Mouse (Mus musculus) kidney, embryonic 16.5 days (tissue): ENCODE measurements around the gene Lrp1. TPM values are rescaled to one million over a fixed set of nuclear protein-coding genes. Genes with fewer than 3 reads are reported as not detected.

Source experiments
- ATAC-seq: fragments of 200-750 bp; cut with Nextera tagmentation; 2 replicates; pipeline ENCODE4 v1.8.0; 2017; ENCODE audit warnings: moderate TSS enrichment; ENCODE audit not compliant: low FRiP score, low TSS enrichment
- H3K27ac ChIP-seq: fragments of 300-500 bp; sonication (generic); 2 replicates; pipeline ENCODE4 v1.5.1; 2014; ENCODE audit warnings: low read length
- H3K27me3 ChIP-seq: fragments of 300-500 bp; sonication (generic); 2 replicates; pipeline ENCODE4 v1.6.1; 2014; ENCODE audit warnings: low read length, control low read depth, mixed read lengths; ENCODE audit not compliant: insufficient read depth
- H3K36me3 ChIP-seq: fragments of 300-500 bp; sonication (generic); 2 replicates; pipeline ENCODE4 v1.6.1; 2014; ENCODE audit warnings: low read length, control low read depth, mixed read lengths; ENCODE audit not compliant: insufficient read depth
- H3K4me1 ChIP-seq: fragments of 300-500 bp; sonication (generic); 2 replicates; pipeline ENCODE4 v1.6.1; 2014; ENCODE audit warnings: low read length, control low read depth, mixed read lengths; ENCODE audit not compliant: insufficient read depth
- H3K4me2 ChIP-seq: fragments of 300-500 bp; sonication (generic); replicated peaks from 2 replicates; pipeline ENCODE4 v1.6.1; 2014; ENCODE audit warnings: low read depth, low read length
- H3K4me3 ChIP-seq: fragments of 300-500 bp; sonication (generic); 2 replicates; pipeline ENCODE4 v1.5.1; 2014; ENCODE audit warnings: mild to moderate bottlenecking, low read length
- H3K9ac ChIP-seq: fragments of 300-500 bp; sonication (generic); replicated peaks from 2 replicates; pipeline ENCODE4 v1.6.1; 2014; ENCODE audit warnings: low read length
- H3K9me3 ChIP-seq: fragments of 300-500 bp; sonication (generic); 2 replicates; pipeline ENCODE4 v1.6.1; 2016; ENCODE audit warnings: low read length, control low read depth
- WGBS: fragments of 180-500 bp; shearing (Covaris S2); extraction: QIAGEN DNeasy Blood & Tissue Kit; methylation state at CpG from one replicate; pipeline ENCODE4 v1.1.7; 2014; 5-methylcytosine and 5-hydroxymethylcytosine counted together
- polyA plus RNA-seq: library from polyadenylated mRNA; unstranded; fragments of >200 nt; fragmentation: Nextera tagmentation; extraction: Ambion mirVana; gene quantifications from 2 replicates; pipeline ENCODE4 v1.2.1, GENCODE M21; 2015

Gene Lrp1
- polyA plus RNA-seq, 1 experiment from 2014 or later: 71.7 TPM

DNA sequence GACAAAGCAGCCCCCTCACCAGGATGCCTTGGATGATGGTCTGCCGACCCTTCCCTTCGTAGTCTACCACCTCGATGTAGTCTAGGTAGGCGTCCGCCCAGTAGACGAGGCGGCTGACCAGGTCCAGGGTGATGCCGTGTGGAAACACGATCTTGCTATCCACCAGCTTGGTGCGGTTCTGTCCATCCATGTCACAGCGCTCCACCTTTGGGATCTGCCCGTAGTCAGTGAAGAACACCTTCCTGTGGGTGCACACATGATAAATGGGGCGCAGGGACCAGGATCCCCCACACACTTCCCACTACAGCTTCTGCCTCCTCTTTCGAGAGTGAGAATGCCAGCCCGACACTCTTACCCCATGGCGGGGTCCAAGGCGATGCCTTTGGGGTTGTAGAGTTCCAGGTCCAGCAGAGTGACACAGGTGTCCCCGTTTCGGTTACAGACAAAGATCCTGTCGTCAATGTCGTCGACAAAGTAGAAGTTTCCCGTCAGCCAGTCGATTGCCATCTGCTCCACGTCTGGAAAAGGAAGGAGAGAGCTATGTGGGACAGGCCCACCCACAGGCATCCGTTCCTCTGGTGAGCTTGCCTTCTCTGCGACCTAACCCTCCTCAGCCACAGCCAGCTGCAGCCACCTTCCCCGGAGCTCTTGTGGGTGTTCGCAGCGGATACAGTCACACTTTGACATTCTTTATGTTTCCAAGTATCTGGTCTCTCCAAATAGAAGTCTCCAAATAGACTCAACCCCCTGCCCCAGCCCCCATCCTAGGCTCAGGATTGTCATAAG lies 25.8 kb downstream of the Lrp1 start:
- Histone ChIP-seq H3K4me3 (no peak overlapping the region), H3K4me1 (peaks cover 59% of the 10 kb centered on the region), H3K9me3 (no peaks in the 10 kb centered on the region), H3K27me3 (no peaks in the 10 kb centered on the region), H3K4me2 (no peak overlapping the region), H3K9ac (no peak overlapping the region), H3K36me3 (peaks cover 10% of the 10 kb centered on the region; the same call in 1 of the 2 replicates), H3K27ac (no peak overlapping the region)
- WGBS: 75% methylated on average over 30 of the region's 30 CpGs
- ATAC-seq: no peak

DNA sequence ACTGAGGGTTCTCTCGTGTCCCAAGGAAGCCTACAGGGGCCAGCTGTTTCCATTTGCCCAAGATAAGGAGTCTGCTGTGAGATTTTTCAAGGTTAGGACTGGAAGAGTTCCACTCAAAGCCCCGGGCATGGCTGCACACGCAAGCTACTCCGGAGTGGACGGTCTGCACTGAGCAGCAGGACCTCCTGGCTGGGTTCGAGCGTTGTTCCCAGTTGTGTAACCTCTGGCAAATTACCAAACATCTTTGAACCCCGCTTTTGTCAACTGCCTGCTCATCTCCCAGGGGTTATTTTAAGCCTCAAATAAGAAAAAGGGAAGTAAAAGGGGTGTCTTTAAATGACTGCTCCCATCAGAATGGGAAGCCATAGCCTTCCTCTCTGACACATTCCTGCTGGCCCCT lies 26.5 kb downstream of the Lrp1 start:
- 79% methylated on average over 8 of the region's 8 CpGs for WGBS
- Histone ChIP-seq H3K4me2 (no peak overlapping the region), H3K9ac (no peak overlapping the region), H3K4me1 (peaks cover 52% of the 10 kb centered on the region), H3K36me3 (peaks cover 15% of the 10 kb centered on the region), H3K27me3 (no peaks in the 10 kb centered on the region), H3K4me3 (no peak overlapping the region), H3K27ac (no peak overlapping the region), H3K9me3 (no peaks in the 10 kb centered on the region)
- ATAC-seq: no peak

DNA sequence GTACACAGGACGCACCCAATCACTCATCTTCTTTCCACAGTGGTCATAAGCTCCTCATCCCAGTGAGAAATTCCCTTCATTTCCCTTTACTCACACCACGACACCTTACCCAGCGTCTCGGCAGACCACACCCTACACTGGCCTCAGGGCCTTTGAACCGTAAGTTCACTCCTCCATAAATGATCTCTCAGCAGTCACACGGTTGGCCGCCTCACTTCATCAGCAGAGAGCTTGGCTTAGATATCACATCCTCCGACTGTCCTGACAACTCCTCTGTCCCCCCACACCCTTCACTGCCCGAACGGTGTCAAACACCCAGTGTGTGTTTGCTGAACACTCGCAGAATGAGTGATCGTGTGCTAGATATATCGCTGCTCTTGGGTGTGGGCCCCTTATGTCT lies 28.1 kb downstream of the Lrp1 start:
- H3K9ac ChIP-seq: no peak overlapping the region
- WGBS: 35% methylated on average over 13 of the region's 13 CpGs
- peak; percentile 35; the same call in 1 of the 2 replicates for ATAC-seq
- H3K36me3 ChIP-seq: peaks cover 17% of the 10 kb centered on the region
- H3K4me3 ChIP-seq: no peak overlapping the region
- no peaks in the 10 kb centered on the region for H3K27me3 ChIP-seq
- H3K27ac ChIP-seq: no peak overlapping the region
- peaks cover 42% of the 10 kb centered on the region for H3K4me1 ChIP-seq
- H3K4me2 ChIP-seq: no peak overlapping the region
- no peaks in the 10 kb centered on the region for H3K9me3 ChIP-seq

DNA sequence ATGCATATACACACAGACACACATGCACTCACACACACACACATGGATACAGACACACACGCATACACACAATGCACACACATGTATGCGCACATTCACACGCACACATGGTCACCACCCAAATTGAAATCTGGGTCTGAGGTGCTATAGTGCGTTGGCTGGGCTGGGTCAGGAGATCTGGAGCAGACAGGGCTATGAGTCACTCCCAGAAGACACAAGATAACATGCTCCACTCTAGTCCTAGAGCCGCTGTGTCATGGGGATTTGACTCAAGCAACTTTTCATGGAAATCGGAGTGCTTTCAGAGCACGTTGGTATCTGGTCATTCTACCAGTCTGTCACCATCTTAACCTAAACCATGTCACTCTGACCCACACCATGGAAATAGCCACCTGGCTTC lies 28.5 kb downstream of the Lrp1 start:
- H3K4me3 ChIP-seq: no peak overlapping the region
- H3K27me3 ChIP-seq: no peaks in the 10 kb centered on the region
- peaks cover 38% of the 10 kb centered on the region for H3K4me1 ChIP-seq
- H3K9ac ChIP-seq: no peak overlapping the region
- no peaks in the 10 kb centered on the region for H3K9me3 ChIP-seq
- no peak for ATAC-seq
- 85% methylated on average over 7 of the region's 7 CpGs for WGBS
- no peak overlapping the region for H3K4me2 ChIP-seq
- no peak overlapping the region for H3K27ac ChIP-seq
- peaks cover 17% of the 10 kb centered on the region for H3K36me3 ChIP-seq

DNA sequence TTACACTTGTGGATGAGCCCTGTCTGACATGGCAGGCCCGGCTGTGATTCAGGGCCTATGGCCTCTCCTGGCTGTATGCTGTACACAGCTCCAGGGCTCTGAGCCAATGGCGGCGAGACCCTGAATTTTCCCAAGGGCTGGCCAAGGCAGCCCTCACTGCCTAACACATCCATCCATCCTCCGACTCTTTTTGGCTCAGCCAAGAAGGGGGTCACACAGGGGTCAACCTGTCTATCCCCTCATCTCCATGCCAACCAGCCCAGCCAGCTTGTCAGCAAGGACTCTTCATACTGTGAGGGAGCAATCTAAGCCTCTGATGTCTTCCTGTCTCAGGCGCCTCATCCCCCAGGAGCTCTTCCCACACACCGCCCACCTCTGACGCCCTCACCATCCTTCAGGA lies 29.4 kb downstream of the Lrp1 start:
- Histone ChIP-seq H3K4me1 (peaks cover 30% of the 10 kb centered on the region), H3K27ac (0 out of 2 replicates have a peak overlapping the region, but pooled peaks have one; percentile 0)
- WGBS: 32% methylated on average over 7 of the region's 7 CpGs

DNA sequence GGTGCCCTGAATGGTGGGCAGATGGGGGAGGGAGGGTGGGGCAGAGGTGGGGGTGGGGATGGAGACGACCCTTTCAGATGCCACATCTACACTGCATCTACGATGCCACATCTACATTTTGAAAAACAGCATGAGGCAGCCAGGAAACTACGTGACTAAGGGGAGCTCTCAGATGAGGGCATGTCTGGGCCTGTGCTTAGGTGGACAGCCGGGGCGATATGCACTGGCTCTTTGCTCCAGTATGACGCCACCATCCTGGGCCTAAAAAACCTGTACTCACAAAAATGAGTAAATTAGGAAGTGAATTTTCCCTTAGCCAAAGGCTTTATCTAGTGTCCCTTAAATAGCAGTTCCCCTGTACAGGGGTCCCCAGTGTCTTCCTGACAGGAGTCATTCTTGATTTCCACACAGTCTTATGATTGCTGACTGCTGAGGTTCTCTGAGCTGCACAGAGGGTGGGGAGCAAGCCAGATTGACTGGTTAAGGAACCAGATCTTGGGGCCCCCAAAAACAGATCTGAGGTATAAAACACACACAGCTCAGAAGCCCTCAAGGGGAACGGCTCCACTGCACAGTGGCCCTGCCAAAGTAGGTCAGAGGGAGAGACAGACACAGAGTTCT lies 30.0 kb downstream of the Lrp1 start:
- ATAC-seq: peak; percentile 5; the same call in 1 of the 2 replicates
- Histone ChIP-seq H3K27ac (no peak overlapping the region), H3K4me3 (no peak overlapping the region), H3K9me3 (no peaks in the 10 kb centered on the region), H3K9ac (no peak overlapping the region), H3K36me3 (peaks cover 17% of the 10 kb centered on the region), H3K4me1 (peaks cover 28% of the 10 kb centered on the region), H3K4me2 (no peak overlapping the region), H3K27me3 (no peaks in the 10 kb centered on the region)
- 85% methylated on average over 7 of the region's 7 CpGs for WGBS

More for the DNA sequence above, 29.4 kb downstream of the Lrp1 start:
- Histone ChIP-seq H3K27me3 (no peaks in the 10 kb centered on the region), H3K4me2 (no peak overlapping the region), H3K9me3 (no peaks in the 10 kb centered on the region), H3K36me3 (peaks cover 17% of the 10 kb centered on the region), H3K4me3 (no peak overlapping the region), H3K9ac (no peak overlapping the region)
- peak; percentile 55; the same call in 1 of the 2 replicates for ATAC-seq

DNA sequence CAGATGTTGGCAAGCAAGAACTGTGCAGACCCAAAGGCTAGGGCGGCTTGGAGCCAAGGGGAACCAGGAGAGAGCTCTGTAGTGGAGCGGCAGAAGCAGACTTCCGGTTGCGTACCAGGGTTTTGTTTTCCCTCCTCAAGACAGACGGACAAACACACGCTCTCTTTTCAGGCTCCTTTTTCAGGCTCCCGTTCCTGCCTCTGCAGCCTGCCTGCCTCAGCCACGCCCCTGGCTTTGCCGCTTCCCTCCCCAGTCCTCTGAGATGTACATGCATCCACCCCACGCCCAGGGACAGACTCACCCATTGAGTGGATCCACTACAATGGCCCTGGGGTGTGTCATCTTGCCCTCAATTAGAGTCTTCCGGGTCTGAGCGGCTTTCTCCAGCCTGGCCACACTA lies 30.7 kb downstream of the Lrp1 start:
- peaks cover 17% of the 10 kb centered on the region for H3K36me3 ChIP-seq

DNA sequence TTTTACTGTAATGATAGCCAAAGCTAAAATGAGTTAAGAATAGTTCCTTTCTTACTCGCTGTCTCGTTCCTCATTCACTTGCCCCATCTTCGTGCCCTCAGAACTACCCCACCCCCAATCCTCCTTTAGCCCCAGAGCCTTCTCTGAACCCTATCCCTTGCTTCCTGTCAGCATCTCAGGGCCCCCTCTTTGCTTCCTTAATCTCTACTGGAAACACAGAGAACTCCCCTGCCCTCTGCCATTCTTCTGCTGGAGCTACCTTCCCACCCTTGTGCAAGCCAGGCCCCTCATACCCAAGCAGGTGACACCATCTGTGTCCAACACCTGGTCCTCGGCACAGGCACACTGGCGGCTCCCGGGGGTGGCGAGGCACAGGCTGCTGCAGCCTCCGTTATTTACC lies 33.2 kb downstream of the Lrp1 start:
- Histone ChIP-seq H3K9me3 (no peaks in the 10 kb centered on the region), H3K36me3 (peaks cover 15% of the 10 kb centered on the region), H3K4me2 (no peak overlapping the region), H3K4me3 (no peak overlapping the region), H3K9ac (no peak overlapping the region), H3K27ac (no peak overlapping the region), H3K27me3 (no peaks in the 10 kb centered on the region), H3K4me1 (peaks cover 15% of the 10 kb centered on the region)
- 92% methylated on average over 8 of the region's 8 CpGs for WGBS
- ATAC-seq: no peak

More for the DNA sequence above, 30.7 kb downstream of the Lrp1 start:
- H3K9me3 ChIP-seq: no peaks in the 10 kb centered on the region
- peaks cover 24% of the 10 kb centered on the region for H3K4me1 ChIP-seq
- H3K9ac ChIP-seq: no peak overlapping the region
- WGBS: 88% methylated on average over 12 of the region's 12 CpGs
- ATAC-seq: no peak
- no peak overlapping the region for H3K4me2 ChIP-seq
- H3K27me3 ChIP-seq: no peaks in the 10 kb centered on the region
- no peak overlapping the region for H3K27ac ChIP-seq
- H3K4me3 ChIP-seq: no peak overlapping the region

DNA sequence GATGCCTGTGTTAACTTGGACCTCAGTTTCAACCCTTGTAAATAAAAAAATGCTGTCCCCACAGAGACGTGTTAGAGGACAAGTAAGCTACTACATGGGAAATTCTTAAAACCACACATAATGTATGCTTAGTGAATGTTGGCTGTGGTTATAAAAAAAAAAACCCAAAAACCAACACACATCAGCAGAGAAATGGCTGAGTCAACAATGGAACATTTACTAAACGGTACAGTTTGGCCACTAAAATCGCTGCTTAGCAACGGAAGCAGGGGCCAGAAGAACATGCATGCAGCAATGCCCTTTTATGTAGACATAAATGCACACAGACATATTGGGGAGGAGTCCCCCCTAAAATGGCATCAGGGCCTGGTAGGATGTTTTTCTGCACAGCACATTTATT lies 34.7 kb downstream of the Lrp1 start:
- H3K36me3 ChIP-seq: peaks cover 15% of the 10 kb centered on the region
- WGBS: 79% methylated on average over 4 of the region's 4 CpGs

DNA sequence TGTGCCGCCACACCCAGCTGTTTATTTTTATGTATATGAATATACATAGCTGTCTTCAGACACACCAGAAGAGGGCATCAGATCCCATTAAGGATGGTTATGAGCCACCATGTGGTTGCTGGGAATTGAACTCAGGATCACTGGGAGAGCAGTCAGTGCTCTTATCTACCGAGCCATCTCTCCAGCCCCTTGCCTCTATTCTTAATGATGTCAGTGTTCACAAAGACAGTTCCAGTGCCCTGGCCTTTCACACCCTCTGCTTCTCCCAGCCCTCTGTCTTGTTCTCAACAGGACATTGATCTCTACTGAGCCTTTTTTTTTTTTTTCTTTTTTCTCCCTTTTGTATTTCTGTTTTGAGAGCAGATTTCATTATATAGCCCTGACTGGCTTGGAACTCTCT lies 35.4 kb downstream of the Lrp1 start:
- Histone ChIP-seq H3K36me3 (peaks cover 15% of the 10 kb centered on the region), H3K27me3 (no peaks in the 10 kb centered on the region), H3K9me3 (no peaks in the 10 kb centered on the region), H3K9ac (no peak overlapping the region), H3K4me3 (no peak overlapping the region), H3K4me2 (no peak overlapping the region), H3K27ac (no peak overlapping the region), H3K4me1 (peaks cover 7% of the 10 kb centered on the region; the same call in 1 of the 2 replicates)
- 86% methylated on average over 2 of the region's 2 CpGs for WGBS
- ATAC-seq: no peak

More for the DNA sequence above, 34.7 kb downstream of the Lrp1 start:
- no peak overlapping the region for H3K27ac ChIP-seq
- H3K27me3 ChIP-seq: no peaks in the 10 kb centered on the region
- H3K4me3 ChIP-seq: no peak overlapping the region
- no peak overlapping the region for H3K9ac ChIP-seq
- no peak overlapping the region for H3K4me2 ChIP-seq
- peaks cover 9% of the 10 kb centered on the region for H3K4me1 ChIP-seq
- ATAC-seq: no peak
- H3K9me3 ChIP-seq: no peaks in the 10 kb centered on the region
